Mouse (Mus musculus) ES-E14 (cell line): ENCODE measurements at regions not wholly inside any gene's neighbourhood (a gene's known extent, or its start where the extent isn't known, plus 50 kb on each side); places are given as distances from the start of the nearest gene placed in this dataset.
"Not testable (repeated sequence)": the region's sequence is repeated elsewhere in the genome, so short reads cannot be mapped to it uniquely, and the experiment has no call there.

ENCODE experiments used
- DNase-seq: peaks from one replicate; pipeline ENCODE4 v3.0.0-alpha.2; 2013; ENCODE audit warnings: low read depth, low spot score
- H3K27ac ChIP-seq: 2 replicates; pipeline ENCODE4 v1.5.1; 2012; ENCODE audit warnings: low read depth, mild to moderate bottlenecking, low read length, moderate library complexity, mixed read lengths; ENCODE audit not compliant: poor library complexity, insufficient read depth, severe bottlenecking
- H3K36me3 ChIP-seq: 2 replicates; pipeline ENCODE4 v1.6.1; 2012; ENCODE audit warnings: mild to moderate bottlenecking, low read length, moderate library complexity, mixed read lengths; ENCODE audit not compliant: control insufficient read depth, poor library complexity, insufficient read depth, severe bottlenecking
- H3K4me1 ChIP-seq, 2 experiments: fragments of 150-350 bp in 1 of 2; sonication (generic) in 1 of 2; 2 replicates each; pipeline ENCODE4 v1.6.1; 2012; ENCODE audit warnings: low read length in 2 of 2, mild to moderate bottlenecking in 1 of 2, mixed read lengths in 1 of 2; ENCODE audit not compliant: control insufficient read depth in 2 of 2, insufficient read depth in 2 of 2, poor library complexity in 1 of 2
- H3K4me3 ChIP-seq, 2 experiments: fragments of 150-350 bp in 1 of 2; sonication (generic) in 1 of 2; 2 replicates each; pipeline ENCODE4 v1.5.1; 2012; ENCODE audit warnings: low read length in 2 of 2, low read depth in 1 of 2, mild to moderate bottlenecking in 1 of 2, mixed read lengths in 1 of 2; ENCODE audit not compliant: insufficient read depth in 1 of 2, poor library complexity in 1 of 2, severe bottlenecking in 1 of 2
- H3K9ac ChIP-seq: 2 replicates; pipeline ENCODE4 v1.6.1; 2012; ENCODE audit warnings: low read depth, mild to moderate bottlenecking, low read length, mixed read lengths; ENCODE audit not compliant: poor library complexity, insufficient read depth, severe bottlenecking
- H3K9me3 ChIP-seq: fragments of 150-350 bp; sonication (generic); 2 replicates; pipeline ENCODE4 v1.6.1; 2012; ENCODE audit warnings: low read depth, mild to moderate bottlenecking, low read length; ENCODE audit not compliant: control insufficient read depth, insufficient read depth
- CHD2 ChIP-seq: IDR thresholded peaks from 2 replicates; pipeline ENCODE4 v1.6.1; 2014; ENCODE audit warnings: mild to moderate bottlenecking, low read depth, low read length, inconsistent platforms
- HCFC1 ChIP-seq: IDR thresholded peaks from 2 replicates; pipeline ENCODE4 v1.6.1; 2012; ENCODE audit warnings: low read length, inconsistent platforms, borderline replicate concordance; ENCODE audit not compliant: insufficient read depth
- MAFK ChIP-seq: IDR thresholded peaks from 2 replicates; pipeline ENCODE4 v1.6.1; 2014; ENCODE audit warnings: mild to moderate bottlenecking, low read depth, low read length, inconsistent platforms; ENCODE audit not compliant: insufficient read depth
- ZC3H11A ChIP-seq: IDR thresholded peaks from 2 replicates; pipeline ENCODE4 v1.6.1; 2012; ENCODE audit warnings: low read depth, mild to moderate bottlenecking, inconsistent platforms, low read length, borderline replicate concordance
- ZNF384 ChIP-seq: IDR thresholded peaks from 2 replicates; pipeline ENCODE4 v1.6.1; 2012; ENCODE audit warnings: low read depth, low read length, inconsistent platforms
- in situ Hi-C, 2 experiments: fragments of 600-800 bp; cut with MboI; formaldehyde crosslinking; loops; one replicate each; pipeline ENCODE4 v1.15.1; 2025; ENCODE audit warnings: low sequenced_read_pairs in 2 of 2, inconsistent platforms in 1 of 2; ENCODE audit not compliant: unreplicated experiment in 2 of 2

DNA sequence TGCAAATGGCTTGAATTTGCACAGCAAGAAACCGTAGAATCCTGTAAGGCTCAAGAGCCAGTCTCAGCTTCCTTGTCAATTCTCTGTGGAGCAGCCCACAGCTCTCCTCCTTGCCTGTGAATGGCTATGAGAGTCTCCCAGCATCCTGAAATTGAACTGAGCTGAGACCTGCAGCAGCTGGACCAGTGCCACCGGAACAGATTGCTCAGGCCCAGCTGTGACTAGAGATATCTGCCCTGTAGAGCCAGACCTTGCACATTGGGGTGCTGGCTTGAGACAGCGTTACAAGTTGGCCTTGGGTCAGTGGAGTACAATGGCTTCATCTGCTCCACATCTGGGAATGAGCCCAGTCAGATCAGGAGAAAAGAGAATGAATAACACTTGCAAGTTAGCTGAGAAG is 390.6 kb downstream of the Tcerg1l start:
- H3K4me1 ChIP-seq = no peaks in the 10 kb centered on the region
- in situ Hi-C loops = no loop called here
- DNase-seq = no peak

DNA sequence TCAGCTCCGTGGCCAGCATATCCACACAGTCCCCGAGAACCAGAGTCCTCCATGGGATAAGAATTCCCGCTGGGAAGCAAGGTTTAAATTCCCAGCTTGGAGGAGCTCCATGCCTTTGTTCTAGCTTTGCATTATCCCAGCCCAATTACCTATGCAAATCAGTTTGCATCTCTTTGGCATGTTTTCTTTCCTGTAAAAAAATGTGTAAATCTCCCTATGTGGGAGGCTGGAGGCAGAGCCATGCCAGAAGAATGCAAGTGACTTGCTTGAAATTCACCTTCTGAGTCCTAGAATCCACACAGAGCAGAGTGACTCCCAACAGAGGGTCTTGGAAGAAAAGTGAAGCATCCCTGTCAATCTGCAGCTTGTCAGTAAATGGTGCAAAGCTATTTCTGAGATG is 388.9 kb downstream of the Tcerg1l start:
- no peak for TF ChIP-seq CHD2
- Histone ChIP-seq H3K27ac (no peak overlapping the region), H3K9ac (no peak overlapping the region), H3K4me1 (no peaks in the 10 kb centered on the region), H3K36me3 (no peaks in the 10 kb centered on the region), H3K4me3 (no peak overlapping the region), H3K9me3 (no peaks in the 10 kb centered on the region)
- no peak for DNase-seq
- in situ Hi-C loops = no loop called here

More for the DNA sequence above, 390.6 kb downstream of the Tcerg1l start:
- Histone ChIP-seq H3K36me3 (no peaks in the 10 kb centered on the region), H3K9me3 (no peaks in the 10 kb centered on the region), H3K4me3 (no peak overlapping the region), H3K9ac (no peak overlapping the region), H3K27ac (no peak overlapping the region)
- TF ChIP-seq CHD2 = no peak

DNA sequence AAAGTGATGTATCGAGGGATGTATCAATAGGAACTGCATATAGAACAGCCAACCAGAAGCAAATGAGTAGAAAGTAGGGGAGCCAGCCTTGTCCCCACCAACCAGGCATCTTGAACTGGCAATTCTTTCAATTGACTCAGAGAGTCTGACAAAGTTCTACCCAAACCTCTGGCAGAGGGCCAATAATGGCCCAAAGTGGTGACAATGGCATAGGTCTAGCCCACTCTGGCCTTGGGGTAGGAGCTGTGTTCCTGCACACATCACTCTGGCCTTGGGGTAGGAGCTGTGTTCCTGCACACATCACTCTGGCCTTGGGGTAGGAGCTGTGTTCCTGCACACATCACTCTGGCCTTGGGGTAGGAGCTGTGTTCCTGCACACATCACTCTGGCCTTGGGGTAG is 373.5 kb downstream of the Tcerg1l start:
- DNase-seq, H3K9me3 ChIP-seq, H3K36me3 ChIP-seq, in situ Hi-C loops, H3K9ac ChIP-seq, H3K27ac ChIP-seq, H3K4me3 ChIP-seq, H3K4me1 ChIP-seq: not testable (repeated sequence)

DNA sequence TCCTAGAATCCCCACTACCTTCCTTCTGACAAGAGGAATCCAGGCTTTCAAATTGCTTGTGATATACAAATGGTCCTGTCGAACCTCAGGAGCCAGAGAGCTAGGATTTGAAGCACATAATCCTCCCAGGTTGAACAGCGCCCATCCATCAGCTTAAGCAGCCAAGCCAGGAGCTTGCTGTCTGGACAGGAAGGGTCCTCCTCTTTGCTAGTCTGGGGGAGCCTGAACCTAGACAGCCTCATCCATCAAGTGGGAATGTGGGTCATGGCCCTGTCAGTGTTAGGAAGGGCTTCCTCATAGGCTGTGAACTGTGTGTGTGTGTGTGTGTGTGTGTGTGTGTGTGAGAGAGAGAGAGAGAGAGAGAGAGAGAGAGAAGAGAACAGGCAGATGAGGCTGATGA is 345.8 kb downstream of the Tcerg1l start:
- no peaks in the 10 kb centered on the region for H3K36me3 ChIP-seq
- in situ Hi-C loops = no loop called here
- H3K4me3 ChIP-seq = no peak overlapping the region
- H3K9me3 ChIP-seq = no peaks in the 10 kb centered on the region
- no peak for DNase-seq
- no peak overlapping the region for H3K27ac ChIP-seq
- H3K4me1 ChIP-seq = no peaks in the 10 kb centered on the region
- TF ChIP-seq HCFC1 = no peak
- no peak overlapping the region for H3K9ac ChIP-seq

DNA sequence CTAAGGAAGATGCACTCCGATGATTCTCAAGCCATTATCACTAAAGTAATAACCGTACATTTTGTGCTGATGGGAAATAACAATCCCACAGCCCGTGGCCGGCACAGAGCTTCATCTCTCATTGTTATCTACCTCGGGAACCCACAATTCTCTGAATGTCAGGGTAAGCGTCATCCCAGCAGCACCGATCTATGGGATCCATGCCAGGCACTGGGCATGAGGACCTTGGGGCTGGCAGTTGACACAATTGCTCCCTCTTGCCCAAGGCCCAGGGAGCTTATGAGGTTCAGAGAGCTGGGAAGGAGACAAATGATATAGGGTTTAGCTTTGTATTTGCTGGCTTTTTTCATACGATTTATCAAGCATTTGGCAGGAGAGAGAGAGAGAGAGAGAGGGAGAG is 342.8 kb downstream of the Tcerg1l start:
- no peak overlapping the region for H3K4me3 ChIP-seq
- H3K36me3 ChIP-seq = no peaks in the 10 kb centered on the region
- H3K4me1 ChIP-seq = no peaks in the 10 kb centered on the region
- H3K27ac ChIP-seq = no peak overlapping the region
- no peak overlapping the region for H3K9ac ChIP-seq
- no peaks in the 10 kb centered on the region for H3K9me3 ChIP-seq
- in situ Hi-C loops = no loop called here
- no peak for TF ChIP-seq ZNF384
- TF ChIP-seq HCFC1 = no peak
- TF ChIP-seq CHD2 = no peak
- TF ChIP-seq ZC3H11A = no peak
- TF ChIP-seq MAFK = no peak
- DNase-seq = no peak
